Mouse (Mus musculus) embryo, embryonic 10 days (tissue): ENCODE measurements around the gene Rpp21.
"Not testable (repeated sequence)": the region's sequence is repeated elsewhere in the genome, so short reads cannot be mapped to it uniquely, and the experiment has no call there.

Experiments used
- DNase-seq: peaks from one replicate; pipeline ENCODE4 v3.0.0-alpha.2; 2015; ENCODE audit warnings: low spot score

Gene Rpp21

DNA sequence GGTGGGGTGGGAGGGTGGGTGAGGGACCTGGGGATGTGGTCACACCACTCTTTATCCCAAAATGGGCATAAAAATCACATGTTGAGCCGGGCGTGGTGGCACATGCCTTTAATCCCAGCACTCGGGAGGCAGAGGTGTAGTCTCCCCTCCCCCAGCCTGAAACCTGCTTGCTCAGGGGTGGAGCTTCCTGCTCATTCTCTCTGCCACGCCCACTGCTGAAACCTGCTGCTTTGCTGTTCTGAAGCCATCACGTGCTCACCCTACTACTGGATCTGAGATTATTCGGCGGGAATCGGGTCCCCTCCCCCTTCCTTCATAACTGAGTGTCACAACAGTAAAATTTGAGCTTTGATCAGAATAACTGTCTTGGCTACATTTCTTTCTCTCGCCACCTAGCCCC, 22.6 kb downstream of the Rpp21 start:
- DNase-seq = not testable (repeated sequence)

DNA sequence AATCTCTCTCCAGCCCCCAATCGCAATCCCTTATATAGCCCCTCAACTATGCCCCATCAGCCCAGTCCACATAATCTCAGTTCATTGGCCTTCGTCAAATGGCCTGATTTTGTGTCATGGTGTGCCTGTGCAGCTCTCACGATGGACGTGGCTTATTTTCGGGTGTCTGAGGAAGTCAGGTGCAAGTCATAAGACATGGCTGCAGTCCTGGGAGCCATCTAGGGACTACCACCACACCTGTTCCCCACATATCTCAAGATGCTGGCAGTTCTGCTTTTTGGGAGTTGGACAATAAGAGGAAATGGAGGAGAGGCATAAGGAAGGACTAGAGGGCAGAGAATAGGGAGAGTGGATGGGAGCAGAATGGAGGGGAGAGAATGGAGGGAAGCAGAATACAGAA, 24.3 kb downstream of the Rpp21 start:
- DNase-seq = no peak

DNA sequence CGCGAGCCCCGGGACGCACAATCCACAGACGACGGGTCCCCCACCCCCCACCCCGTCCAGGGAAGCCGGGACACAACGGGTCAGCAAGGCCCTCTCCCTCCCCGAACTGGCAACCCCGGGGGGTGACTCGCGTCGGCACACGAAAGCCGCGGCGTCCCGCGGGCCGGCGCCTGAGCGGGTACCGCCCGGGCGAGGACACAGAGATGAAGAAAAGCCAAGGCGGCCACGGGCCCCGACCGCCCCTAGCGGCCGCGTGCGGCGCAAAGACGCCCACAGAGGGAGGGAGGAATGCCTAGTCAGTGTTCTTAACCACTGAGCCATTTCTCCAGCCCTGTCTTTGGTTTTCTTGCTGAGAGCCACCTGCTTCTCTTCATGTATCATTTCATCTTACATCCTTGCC, 26.6 kb downstream of the Rpp21 start:
- DNase-seq = peak; percentile 91

DNA sequence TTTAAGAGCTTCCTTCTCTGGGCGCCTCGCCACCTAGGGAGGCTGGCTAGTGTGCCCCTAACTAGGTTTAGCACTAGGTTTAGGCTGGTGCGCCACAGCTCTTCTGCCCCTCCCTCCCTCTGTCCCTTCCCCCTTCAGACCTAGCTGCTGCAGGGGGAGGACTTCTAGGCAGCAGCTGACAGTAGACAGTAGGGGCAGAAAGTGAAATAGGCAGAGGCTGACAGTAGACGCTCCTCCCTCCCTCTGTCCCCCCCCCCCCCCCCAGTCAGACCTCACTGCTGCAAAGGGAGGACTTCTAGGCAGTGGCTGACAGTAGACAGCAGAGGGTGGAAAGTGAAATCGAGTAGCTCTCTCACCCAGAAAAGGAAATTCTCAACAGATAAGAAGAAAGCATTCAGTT, 28.8 kb downstream of the Rpp21 start:
- DNase-seq = no peak

DNA sequence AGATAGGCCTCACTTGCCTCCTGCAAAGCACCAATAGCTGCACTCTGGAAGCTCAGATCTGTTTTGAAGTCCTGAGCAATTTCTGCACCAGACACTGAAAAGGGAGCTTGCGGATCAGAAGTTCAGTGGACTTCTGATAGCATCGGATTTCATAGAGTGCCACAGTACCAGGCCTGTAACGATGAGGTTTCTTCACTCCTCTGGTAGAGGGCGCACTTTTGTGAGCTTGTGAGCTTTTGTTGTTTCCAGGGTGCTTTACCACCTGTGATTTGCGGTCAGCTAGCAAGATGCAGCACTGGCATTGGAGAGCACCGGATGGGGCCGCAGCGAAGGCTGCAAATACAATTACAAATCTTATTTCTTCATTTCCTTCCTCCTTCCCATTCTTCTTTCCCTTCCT, 30.9 kb downstream of the Rpp21 start:
- DNase-seq = peak; percentile 61

DNA sequence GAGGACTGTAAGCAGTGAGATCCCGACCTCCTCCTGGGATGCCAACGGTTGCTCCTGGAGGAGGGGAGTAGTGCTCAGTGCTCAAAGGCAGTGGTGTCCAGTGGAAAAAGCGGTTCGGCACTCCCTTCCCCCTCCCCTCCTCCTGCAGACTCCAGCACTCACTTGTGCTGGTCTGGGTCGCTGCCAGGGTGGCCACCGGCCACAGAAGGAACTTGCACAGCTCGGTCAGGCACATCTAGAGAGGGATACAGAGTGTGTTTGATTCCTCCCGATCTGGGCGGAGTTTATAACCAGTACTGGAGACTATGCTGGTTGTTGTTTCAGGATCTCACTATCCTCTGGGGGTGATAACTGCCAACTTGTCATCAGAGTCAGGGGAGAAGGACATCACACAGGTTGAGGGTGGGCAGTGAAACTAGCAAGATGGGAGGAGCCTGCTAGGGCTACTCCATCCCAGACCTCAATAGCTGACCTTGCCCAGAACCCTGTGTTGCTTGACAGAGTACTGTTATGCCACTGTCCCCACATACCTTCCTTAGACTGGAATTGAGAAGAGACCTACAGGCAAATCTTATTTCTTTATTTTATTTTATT, 32.5 kb downstream of the Rpp21 start:
- no peak for DNase-seq

DNA sequence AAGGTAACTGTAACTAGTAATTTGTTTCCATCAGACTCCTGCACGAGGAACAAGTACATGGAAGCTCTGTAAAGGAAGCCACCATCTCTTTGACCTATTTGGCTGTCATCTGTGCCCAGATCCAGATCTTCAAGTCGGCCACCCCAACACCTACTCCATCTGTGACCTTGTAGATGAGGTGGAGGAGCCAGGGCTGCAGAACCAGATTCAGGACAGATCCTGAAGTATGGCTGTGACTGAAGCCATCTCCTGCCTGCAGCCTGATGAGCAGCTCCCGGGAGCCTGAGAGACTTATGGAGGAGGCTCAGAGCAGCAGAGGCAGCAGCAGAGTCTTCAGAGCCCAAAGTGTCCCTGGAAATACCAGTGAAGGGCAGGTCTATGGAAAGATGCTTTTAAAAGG, 33.4 kb downstream of the Rpp21 start:
- DNase-seq = no peak

DNA sequence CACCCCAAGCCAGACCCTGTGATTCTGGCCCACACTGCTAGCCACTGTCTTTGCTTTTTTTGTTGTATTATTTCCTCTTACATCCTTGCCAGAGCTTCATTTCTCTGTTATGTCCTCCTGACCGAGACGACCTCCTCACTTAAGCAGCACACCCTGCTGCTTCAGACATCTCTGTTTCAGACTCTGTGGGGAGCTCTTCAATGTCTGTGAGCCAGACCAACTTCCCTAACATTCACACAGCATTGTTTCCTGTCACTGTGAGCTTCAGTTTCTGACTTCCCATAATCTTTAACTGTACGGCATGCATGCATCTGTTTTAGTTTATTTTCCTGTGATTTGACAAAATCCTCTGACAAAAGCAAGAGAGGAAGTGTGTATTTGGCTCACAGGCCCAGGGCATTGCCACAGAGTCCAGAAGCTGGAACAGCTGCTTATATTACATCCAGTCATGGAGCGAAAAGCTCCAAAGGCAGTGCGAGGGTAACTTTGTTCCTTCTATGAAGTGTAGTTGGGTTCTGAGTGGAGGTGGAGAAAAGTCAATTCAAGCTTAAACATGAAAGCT, 39.2 kb downstream of the Rpp21 start:
- DNase-seq = no peak

DNA sequence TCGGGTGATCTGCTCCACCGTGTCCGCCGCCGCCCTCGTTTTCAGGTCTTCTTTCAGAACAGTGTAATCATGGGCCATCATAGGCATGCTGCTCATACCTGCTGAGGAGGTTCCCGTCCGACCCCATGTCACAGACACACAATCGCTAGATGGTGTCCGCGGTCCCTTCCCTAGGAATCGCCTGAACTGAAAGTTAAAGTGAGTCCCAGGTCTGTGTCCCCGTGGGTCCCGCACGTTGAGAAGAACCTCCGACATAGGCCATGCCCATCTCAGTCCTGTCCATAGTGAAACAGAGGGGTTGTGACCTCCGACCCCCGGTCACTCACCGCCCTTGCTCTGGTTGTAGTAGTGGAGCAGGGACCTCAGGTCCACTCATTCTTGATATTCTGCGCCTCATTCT, 42.3 kb downstream of the Rpp21 start:
- DNase-seq = no peak

DNA sequence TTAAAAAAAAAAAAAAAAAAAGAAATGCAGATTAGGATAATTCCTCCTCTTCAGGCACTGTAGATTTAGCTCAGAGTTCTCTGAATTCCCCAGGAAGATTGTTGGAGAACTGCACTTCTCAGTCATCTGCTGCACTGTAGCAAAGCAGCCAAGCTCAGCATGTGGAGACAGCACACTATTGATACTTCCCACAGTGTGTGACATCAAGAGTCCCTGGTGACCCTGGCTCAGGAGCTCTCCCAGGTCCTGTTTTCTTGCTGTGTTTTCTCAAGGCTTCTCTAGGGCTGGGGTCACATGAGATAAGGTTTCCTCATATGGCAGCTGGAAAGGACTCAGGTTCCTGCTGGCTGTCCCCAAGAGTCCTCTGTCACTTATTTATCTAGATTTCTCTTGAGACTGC, 51.0 kb downstream of the Rpp21 start:
- DNase-seq = no peak

DNA sequence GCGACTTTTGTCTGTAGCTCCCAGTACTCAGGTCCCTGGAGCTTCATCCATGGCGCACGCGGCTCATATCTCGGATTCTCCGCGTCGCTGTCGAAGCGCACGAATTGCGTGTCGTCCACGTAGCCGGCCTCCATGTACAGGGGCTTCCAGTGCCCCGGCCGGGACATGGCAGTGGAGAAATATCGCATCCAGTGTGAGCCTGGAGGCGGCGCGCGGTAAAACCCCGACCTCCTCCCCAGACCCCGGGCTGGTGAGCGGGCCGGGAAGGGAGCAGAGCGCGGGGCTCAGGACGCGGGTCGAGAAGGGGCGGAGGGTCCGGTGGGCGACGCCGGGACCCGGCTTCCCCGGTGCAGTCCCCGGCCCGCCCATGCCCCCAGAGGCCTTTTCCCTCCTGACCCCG, 52.0 kb downstream of the Rpp21 start:
- peak; percentile 39 for DNase-seq
